Mouse (Mus musculus) lung, embryonic 14.5 days (tissue): ENCODE results near the gene Acpp. TPM values are rescaled to one million over a fixed set of nuclear protein-coding genes. Genes with fewer than 3 reads are reported as not detected.

Source experiments
- ATAC-seq: fragments of 200-750 bp; cut with Nextera tagmentation; 2 replicates; pipeline ENCODE4 v1.8.0; 2017; ENCODE audit warnings: mild to moderate bottlenecking, moderate TSS enrichment, moderate library complexity; ENCODE audit not compliant: insufficient read depth
- DNase-seq: peaks from one replicate; pipeline ENCODE4 v3.0.0-alpha.2; 2015
- H3K27ac ChIP-seq: fragments of 300-500 bp; sonication (generic); 2 replicates; pipeline ENCODE4 v1.5.1; 2014; ENCODE audit warnings: low read depth, mild to moderate bottlenecking, moderate library complexity
- H3K27me3 ChIP-seq: fragments of 300-500 bp; sonication (generic); 2 replicates; pipeline ENCODE4 v1.6.1; 2014; ENCODE audit warnings: low read length, control low read depth; ENCODE audit not compliant: insufficient read depth
- H3K36me3 ChIP-seq: fragments of 300-500 bp; sonication (generic); 2 replicates; pipeline ENCODE4 v1.6.1; 2014; ENCODE audit warnings: control low read depth; ENCODE audit not compliant: insufficient read depth
- H3K4me1 ChIP-seq: fragments of 300-500 bp; sonication (generic); 2 replicates; pipeline ENCODE4 v1.6.1; 2014; ENCODE audit warnings: antibody characterized with exemption, control low read depth; ENCODE audit not compliant: insufficient read depth
- H3K4me2 ChIP-seq: fragments of 300-500 bp; sonication (generic); 2 replicates; pipeline ENCODE4 v1.6.1; 2014; ENCODE audit warnings: mild to moderate bottlenecking
- H3K4me3 ChIP-seq: fragments of 300-500 bp; sonication (generic); 2 replicates; pipeline ENCODE4 v1.5.1; 2014; ENCODE audit warnings: low read depth, low read length
- H3K9ac ChIP-seq: fragments of 300-500 bp; sonication (generic); 2 replicates; pipeline ENCODE4 v1.6.1; 2014
- H3K9me3 ChIP-seq: fragments of 300-500 bp; sonication (generic); 2 replicates; pipeline ENCODE4 v1.6.1; 2016; ENCODE audit warnings: low read depth, low read length, control low read depth
- CTCF ChIP-seq: IDR thresholded peaks from 2 replicates; pipeline ENCODE4 v1.5.1; 2016; ENCODE audit warnings: antibody characterized with exemption, low read depth
- WGBS: fragments of 180-500 bp; shearing (Covaris S2); extraction: QIAGEN DNeasy Blood & Tissue Kit; methylation state at CpG from one replicate; pipeline ENCODE4 v1.1.7; 2014; 5-methylcytosine and 5-hydroxymethylcytosine counted together
- polyA plus RNA-seq: library from polyadenylated mRNA; unstranded; fragments of >200 nt; fragmentation: Nextera tagmentation; extraction: Ambion mirVana; gene quantifications from 2 replicates; pipeline ENCODE4 v1.2.1, GENCODE M21; 2014

Gene Acpp
- polyA plus RNA-seq, 1 experiment from 2014 or later: 0.21 TPM

DNA sequence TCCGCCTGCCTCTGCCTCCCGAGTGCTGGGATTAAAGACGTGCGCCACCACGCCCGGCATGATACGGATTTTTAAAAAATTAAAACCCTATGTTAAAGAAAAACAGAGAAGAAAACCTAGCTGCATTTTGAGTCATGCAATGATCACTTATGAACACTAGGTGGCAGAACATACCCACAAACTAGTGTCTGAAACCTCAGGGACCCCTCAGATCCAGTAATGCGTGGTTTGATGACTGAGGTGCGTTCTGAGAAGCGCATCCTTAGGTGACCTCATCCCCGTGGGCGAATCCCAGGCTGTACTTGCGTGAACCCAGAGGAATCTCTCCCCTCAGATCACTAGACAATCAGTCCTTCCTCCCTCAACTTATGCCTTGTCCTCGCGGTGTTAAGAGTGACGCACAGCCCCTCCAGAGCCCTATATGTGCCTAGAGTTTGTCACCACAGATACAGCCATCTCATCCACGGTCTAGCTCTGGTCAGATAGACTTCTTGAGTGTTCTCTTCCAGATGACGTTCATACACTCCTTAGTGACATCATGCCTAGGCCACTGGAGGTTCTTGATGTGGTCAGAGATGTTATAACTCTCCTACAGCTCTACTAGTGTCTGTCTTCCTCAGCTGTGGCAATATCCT is 59.9 kb downstream of the Acpp start:
- peak; percentile 68 for ATAC-seq
- peak; percentile 80 for TF ChIP-seq CTCF
- no peak overlapping the region for H3K4me3 ChIP-seq
- peak; percentile 73 for DNase-seq
- H3K27ac ChIP-seq: no peak overlapping the region
- H3K4me1 ChIP-seq: no peaks in the 10 kb centered on the region
- H3K4me2 ChIP-seq: no peak overlapping the region
- H3K9me3 ChIP-seq: no peaks in the 10 kb centered on the region
- no peaks in the 10 kb centered on the region for H3K27me3 ChIP-seq
- no peaks in the 10 kb centered on the region for H3K36me3 ChIP-seq
- H3K9ac ChIP-seq: no peak overlapping the region
- 24% methylated on average over 18 of the region's 18 CpGs for WGBS

DNA sequence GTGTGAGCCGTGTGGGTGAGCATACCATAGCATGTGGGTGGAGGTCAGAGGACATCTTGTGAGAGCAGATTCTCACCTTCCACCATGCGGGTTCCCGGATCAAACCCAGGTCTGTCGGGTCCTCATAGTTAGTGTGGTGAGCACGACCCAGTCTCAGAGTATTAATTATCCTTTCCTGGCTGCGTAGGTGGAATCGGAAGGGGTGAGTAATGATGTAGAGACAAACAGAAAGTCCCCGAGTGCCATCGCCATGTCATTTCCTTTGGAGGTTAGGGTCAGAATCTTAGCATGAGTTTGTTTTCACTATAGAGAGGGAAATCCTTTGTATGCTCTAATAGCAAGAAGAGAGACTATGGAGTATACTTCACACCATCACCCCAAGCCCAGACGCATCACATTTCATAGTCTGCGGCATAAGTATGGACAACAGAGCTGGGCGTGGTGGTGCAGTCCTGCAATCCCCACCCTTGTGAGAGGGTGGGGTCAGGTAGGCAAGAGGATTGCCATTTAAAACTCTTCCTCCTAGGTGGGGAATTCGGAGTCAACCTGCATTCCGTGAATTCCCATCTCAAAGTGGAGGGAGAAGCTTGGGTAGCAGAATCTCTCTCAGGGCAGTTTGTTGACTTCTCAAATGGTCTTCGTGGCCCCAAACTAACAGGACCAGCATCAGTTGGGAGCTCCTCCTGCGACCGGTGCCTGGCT is 62.3 kb downstream of the Acpp start:
- DNase-seq: no peak
- Histone ChIP-seq H3K4me1 (no peaks in the 10 kb centered on the region), H3K9me3 (no peaks in the 10 kb centered on the region), H3K27me3 (no peaks in the 10 kb centered on the region), H3K27ac (no peak overlapping the region), H3K4me3 (no peak overlapping the region), H3K9ac (no peak overlapping the region; the same call in 1 of the 2 replicates), H3K36me3 (no peaks in the 10 kb centered on the region), H3K4me2 (no peak overlapping the region)
- 74% methylated on average over 17 of the region's 17 CpGs for WGBS
- ATAC-seq: no peak
- TF ChIP-seq CTCF: no peak

- no peaks in the 10 kb centered on the region for H3K4me1 ChIP-seq
- 61% methylated on average over 4 of the region's 4 CpGs for WGBS
- no peak overlapping the region for H3K27ac ChIP-seq
- no peaks in the 10 kb centered on the region for H3K27me3 ChIP-seq
- H3K4me2 ChIP-seq: no peak overlapping the region
- H3K9me3 ChIP-seq: no peaks in the 10 kb centered on the region
- no peak overlapping the region for H3K4me3 ChIP-seq
- no peaks in the 10 kb centered on the region for H3K36me3 ChIP-seq
- ATAC-seq (no peak), DNase-seq (no peak)
- H3K9ac ChIP-seq: no peak overlapping the region
- TF ChIP-seq CTCF: no peak
Observed at GRCm38 (mm10) chr9:104272057-104272456, 65.5 kb downstream of the Acpp start.

- Histone ChIP-seq H3K9ac (no peak overlapping the region), H3K27ac (no peak overlapping the region), H3K4me1 (no peaks in the 10 kb centered on the region), H3K4me2 (no peak overlapping the region), H3K4me3 (no peak overlapping the region), H3K36me3 (no peaks in the 10 kb centered on the region), H3K27me3 (no peaks in the 10 kb centered on the region), H3K9me3 (no peaks in the 10 kb centered on the region)
- ATAC-seq (no peak), DNase-seq (no peak)
- TF ChIP-seq CTCF: no peak
- 63% methylated on average over 4 of the region's 4 CpGs for WGBS
Observed at GRCm38 (mm10) chr9:104271642-104272041, 65.9 kb downstream of the Acpp start.

- Histone ChIP-seq H3K27ac (no peak overlapping the region), H3K27me3 (no peaks in the 10 kb centered on the region), H3K9me3 (no peaks in the 10 kb centered on the region), H3K4me2 (no peak overlapping the region), H3K4me1 (no peaks in the 10 kb centered on the region), H3K4me3 (no peak overlapping the region), H3K9ac (no peak overlapping the region), H3K36me3 (no peaks in the 10 kb centered on the region)
- no peak for TF ChIP-seq CTCF
- DNase-seq: no peak
- WGBS: 70% methylated on average over 3 of the region's 3 CpGs
- no peak for ATAC-seq
Observed at GRCm38 (mm10) chr9:104269944-104270343, 67.6 kb downstream of the Acpp start.

DNA sequence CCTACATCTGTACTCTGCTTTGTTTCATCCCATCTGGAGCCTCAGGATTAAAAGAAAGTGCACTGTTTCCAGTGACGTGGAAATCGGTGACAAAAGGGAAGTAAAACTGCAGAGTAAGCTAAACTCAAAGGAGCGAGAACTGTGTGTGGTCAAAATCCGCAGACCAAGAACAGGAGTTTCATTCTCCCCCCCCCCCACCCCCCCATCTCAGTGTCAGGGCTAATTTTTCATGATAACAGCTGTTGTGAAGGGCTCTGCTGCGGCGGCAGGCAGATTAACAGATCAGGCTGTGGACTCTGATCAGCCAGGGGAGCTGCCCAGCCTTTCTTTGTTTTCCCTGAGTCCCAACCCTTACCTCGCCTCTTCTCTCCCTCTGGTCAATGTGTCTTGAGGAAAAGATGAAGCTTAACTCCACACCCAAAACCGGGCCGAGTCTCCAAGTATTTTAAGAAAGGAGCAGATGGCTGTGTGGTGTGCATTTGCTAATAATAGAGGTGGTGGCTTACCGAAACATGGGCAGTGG is 68.1 kb downstream of the Acpp start:
- peak; percentile 19 for DNase-seq

GRCm38 (mm10) chr9:104264567-104264966 is 73.0 kb downstream of the Acpp start:
- Histone ChIP-seq H3K36me3 (no peaks in the 10 kb centered on the region), H3K4me3 (no peak overlapping the region), H3K4me2 (no peak overlapping the region), H3K9ac (no peak overlapping the region), H3K9me3 (no peaks in the 10 kb centered on the region), H3K4me1 (peaks cover 11% of the 10 kb centered on the region; the same call in 1 of the 2 replicates), H3K27ac (no peak overlapping the region), H3K27me3 (no peaks in the 10 kb centered on the region)
- DNase-seq (no peak), ATAC-seq (no peak)
- TF ChIP-seq CTCF: no peak
- 77% methylated on average over 2 of the region's 2 CpGs for WGBS

More for the DNA sequence above, 68.1 kb downstream of the Acpp start:
- Histone ChIP-seq H3K36me3 (no peaks in the 10 kb centered on the region), H3K27me3 (no peaks in the 10 kb centered on the region), H3K9ac (no peak overlapping the region), H3K27ac (no peak overlapping the region), H3K4me1 (no peaks in the 10 kb centered on the region), H3K9me3 (no peaks in the 10 kb centered on the region), H3K4me3 (no peak overlapping the region), H3K4me2 (no peak overlapping the region)
- 34% methylated on average over 10 of the region's 10 CpGs for WGBS
- no peak for ATAC-seq
- no peak for TF ChIP-seq CTCF
